Mouse (Mus musculus) urinary bladder, postnatal 14 days (tissue): Measurements from ENCODE around the gene 1500009L16Rik.

ENCODE experiments used
- DNase-seq: peaks from one replicate; pipeline ENCODE4 v3.0.0; 2021; ENCODE audit warnings: low spot score

1500009L16Rik gene

DNA sequence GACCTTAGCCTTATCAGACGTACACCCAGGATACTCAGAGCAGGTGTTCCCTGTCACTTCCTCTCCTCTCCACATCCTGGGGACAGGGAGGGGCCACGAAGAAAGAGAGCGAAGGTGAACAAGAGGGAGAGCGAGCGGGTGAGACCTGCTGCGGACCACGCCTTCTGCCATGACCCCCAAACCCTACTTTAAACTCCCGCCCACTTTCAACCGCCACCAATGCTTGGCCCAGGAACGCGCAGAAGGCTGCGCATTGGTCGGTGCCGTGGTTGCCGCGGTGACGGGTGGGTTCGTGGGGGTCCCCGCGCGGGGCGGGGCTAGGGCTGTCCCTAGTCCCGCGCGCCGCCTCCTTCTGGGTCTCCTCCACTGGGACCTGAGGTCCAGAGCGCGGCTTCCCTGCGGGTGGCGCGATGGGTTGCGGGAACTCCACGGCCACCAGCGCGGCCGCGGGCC lies at the start of gene 1500009L16Rik:
1500009L16Rik (plus strand) TSS at position 287 of the 453 bp plus-strand sequence.
- DNase-seq = peak; percentile 50

DNA sequence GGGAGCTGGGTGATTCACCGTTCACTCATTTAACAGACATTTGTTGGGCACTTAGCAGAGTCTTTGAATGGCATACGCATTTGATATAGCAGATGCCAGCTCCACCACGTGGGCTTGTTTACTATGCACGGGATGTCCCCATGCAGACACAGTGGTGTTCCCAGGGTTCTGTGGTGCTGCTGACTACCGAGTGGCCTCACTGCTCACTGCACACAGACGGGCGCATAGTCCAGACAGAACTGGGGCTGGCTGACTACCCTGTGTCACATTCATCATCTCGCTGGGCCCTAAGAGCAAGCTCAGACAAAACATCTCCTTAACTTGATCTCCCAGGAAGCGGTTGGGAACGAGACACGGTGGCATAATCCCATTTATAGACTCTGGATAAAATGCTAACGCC lies 41.3 kb upstream of the 1500009L16Rik start:
- no peak for DNase-seq

DNA sequence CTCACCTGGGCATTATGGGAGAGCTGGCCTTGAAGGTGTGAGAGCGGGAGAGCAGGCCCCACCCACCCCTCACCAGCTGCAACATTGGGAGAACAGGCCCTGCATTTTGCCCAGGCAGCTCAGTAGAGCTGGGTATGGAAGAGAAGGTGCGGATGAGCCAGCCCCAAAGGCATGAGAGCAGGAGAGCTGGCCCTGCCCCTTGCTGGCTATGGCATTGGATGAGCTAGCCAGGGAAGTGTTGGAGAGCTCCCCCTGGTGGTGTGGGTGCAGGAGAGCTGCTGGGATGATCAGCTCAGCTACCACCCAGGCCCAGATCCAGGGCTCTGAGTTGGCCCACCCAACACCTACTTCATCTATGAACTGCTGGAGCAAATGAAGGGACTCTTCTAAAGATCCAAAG lies 34.5 kb upstream of the 1500009L16Rik start:
- no peak for DNase-seq

- no peak for DNase-seq
Measured at GRCm38 (mm10) chr10:83692175-83692895, 30.3 kb upstream of the 1500009L16Rik start.

DNA sequence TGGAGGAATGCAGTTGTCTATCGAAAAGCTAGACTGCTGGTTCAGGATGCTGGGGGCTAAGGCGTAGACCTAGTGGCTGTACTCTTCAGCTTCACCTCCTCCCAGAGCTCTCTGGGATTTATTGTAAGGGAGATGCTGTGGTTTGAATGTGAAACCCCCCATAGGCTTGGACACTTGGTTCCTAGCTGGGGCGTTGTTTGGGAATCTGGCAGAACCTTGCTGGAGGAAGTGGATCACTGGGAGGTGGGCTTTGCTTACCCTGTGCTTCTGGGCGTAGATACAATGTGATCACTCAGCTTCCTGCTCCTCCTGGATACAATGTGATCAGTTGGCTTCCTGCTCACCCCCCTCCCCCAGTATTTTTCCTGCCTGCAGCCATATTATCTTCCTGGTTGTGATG lies 26.4 kb upstream of the 1500009L16Rik start:
- no peak for DNase-seq

- DNase-seq = no peak
Measured at GRCm38 (mm10) chr10:83706628-83707027, 16.0 kb upstream of the 1500009L16Rik start.

DNA sequence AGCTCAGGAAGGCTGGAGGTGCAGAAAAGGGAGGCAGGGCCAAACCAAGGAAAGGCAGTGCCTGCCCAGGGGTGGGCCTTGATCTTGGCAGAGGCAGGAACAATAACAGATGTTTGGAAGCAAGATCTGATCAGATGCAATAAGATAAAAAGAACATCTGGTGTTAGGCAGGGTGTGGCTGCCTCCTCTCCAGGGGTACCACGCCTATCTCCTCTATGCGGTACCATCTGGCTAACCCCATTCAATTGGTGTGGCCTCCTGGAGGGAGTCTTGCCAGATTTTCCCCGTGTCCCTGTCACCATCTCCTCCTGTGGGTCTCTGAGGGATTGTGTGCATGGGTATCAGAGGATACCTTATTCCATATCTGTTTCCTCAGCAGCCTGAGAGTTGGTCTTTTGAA lies 12.7 kb upstream of the 1500009L16Rik start:
- DNase-seq = no peak

GRCm38 (mm10) chr10:83711769-83712168 lies 10.9 kb upstream of the 1500009L16Rik start:
- DNase-seq = peak; percentile 20

DNA sequence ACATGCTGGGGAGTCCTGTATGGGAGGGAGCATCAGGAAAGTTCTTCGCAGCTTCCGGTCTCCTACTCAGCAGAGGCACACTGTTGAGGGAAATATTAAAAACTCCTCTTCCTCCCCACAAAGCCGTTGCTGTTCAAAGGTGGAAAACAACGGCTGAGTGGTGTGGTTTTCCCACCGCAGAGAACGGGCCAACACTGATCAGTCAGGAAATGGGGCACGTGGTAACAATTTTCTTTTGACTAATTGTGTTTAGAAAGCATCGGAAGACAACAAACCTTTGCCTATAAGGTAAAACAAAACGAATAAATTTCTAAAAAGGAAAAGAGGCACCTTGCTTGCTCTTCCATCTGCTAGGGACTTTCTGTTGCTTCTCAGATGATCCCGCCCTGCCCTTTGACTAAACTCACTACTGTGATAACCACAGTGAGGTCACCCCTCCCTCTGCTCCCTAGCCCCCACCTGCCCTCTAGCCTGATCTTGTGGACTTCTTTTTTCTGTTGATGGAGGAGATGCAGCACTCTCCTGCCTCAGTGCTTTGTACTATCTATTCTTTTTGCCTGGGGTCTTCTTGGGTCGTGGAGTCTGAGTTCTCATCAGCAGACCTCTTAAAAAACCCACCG lies 3.7 kb upstream of the 1500009L16Rik start:
- no peak for DNase-seq

DNA sequence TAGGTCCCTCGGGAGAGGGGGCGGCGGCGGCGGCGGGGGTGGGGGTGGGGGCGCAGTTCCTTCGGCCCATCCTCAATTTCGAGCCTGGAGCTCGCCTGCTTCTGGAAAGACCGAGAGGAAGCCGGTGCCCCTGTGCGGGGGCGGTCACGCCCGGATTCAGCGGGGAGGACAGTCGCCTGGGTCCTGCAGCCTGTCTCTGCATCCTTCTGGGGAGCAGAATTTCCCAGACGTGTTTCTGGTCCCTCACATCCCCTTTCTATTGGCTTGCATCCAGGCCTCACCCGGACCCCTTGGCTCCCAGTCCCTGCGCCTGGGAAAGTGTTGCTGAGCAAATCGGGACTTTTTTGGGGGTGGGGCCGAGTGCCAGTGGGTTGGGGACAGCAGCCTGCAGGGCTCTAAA lies 390 bp downstream of the 1500009L16Rik start:
- DNase-seq = no peak

DNA sequence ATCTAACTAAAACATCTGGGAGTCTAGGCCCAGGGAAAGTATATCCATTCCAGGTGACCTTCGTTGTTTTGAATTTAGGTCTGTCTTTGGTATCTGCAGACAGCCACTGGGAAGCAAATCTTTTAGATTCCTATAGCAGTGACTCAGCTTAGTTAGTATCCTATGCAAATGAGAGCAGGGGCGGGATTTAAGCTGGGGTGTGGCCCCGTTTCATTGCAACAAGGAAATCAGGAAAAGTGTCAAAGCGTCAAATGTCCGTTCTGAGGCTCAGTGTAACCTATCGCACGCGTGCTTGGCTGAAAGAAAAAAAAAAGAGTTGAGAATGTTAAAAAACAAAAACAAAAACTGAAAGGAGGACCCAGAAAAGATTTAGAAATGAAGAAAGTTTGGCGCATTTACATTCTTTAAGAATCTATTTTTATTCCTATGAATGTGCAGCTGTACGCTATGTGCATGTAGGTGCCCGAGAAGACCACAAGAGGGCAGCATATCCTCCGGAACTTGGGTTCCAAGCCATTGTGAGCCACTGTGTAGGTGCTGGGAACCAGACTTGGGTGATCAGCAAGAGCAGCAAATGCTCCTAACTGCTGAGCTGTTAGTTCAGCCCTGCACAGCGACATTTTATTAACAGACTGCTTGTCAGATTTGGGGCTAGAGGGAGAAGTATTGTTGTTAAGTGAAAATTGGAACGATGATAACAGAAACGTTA lies 1.8 kb downstream of the 1500009L16Rik start:
- no peak for DNase-seq

GRCm38 (mm10) chr10:83726164-83726563 lies 3.5 kb downstream of the 1500009L16Rik start:
- peak; percentile 28 for DNase-seq

DNA sequence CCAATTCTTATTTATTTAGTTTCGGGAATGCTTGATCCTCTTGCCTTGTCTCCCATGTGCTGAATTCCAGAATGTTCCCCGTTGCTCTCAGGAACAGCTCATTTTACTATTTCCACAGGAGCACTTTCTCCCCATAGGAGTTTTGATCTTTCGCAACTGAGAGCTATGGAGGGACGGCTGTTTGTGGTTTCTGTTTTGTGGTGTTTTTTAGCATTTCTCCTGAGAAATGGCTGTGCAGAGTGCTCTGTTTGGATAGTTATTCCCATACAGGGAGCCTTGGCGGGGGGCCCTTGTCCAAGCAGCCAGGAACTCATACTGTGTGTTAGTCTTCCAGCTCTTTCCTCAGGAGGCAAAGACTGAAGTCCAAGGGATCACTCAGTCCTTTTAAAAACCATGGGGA lies 5.2 kb downstream of the 1500009L16Rik start:
- DNase-seq = no peak

GRCm38 (mm10) chr10:83728529-83728928 lies 5.9 kb downstream of the 1500009L16Rik start:
- no peak for DNase-seq

DNA sequence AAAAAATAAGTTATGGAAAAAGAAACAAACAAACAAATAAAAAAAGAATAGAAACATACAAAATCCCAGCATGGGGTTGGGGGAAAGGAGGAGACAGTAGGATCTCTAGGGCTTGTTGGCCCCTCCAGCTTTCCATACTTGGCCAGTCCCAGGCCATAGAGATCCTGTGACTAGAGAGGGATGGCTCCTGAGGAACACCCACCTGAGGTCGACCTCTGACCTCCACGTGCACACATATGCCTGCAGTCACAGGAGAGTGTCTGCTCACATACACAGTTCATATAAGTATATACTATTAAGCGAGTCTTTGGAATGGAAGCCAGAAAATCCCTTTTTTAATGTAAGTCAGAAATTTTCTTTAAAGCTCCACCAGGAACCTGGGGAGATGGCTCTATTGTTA lies 6.4 kb downstream of the 1500009L16Rik start:
- DNase-seq = no peak

GRCm38 (mm10) chr10:83729492-83729891 lies 6.8 kb downstream of the 1500009L16Rik start:
- peak; percentile 92 for DNase-seq

DNA sequence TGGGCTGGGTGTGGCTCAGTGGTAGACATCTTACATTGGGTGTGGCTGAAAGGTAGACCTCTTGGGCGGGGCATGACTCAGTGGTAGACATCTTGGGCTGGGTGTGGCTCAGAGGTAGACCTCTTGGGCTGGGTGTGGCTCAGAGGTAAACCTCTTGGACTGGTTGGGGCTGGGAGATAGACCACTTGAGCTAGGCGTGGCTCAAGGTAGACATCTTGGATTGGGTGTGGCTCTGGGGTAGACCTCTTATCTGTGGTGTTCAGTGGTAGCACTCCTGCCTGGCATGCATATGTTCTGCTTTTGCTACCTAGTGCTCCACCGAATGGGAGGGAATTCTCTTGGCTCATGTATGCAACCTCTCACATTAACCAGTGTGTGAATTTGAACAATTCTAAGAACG lies 11.1 kb downstream of the 1500009L16Rik start:
- DNase-seq = no peak

GRCm38 (mm10) chr10:83738996-83739655 lies 16.5 kb downstream of the 1500009L16Rik start:
- DNase-seq = no peak

GRCm38 (mm10) chr10:83744656-83745055 lies 22.0 kb downstream of the 1500009L16Rik start:
- no peak for DNase-seq

DNA sequence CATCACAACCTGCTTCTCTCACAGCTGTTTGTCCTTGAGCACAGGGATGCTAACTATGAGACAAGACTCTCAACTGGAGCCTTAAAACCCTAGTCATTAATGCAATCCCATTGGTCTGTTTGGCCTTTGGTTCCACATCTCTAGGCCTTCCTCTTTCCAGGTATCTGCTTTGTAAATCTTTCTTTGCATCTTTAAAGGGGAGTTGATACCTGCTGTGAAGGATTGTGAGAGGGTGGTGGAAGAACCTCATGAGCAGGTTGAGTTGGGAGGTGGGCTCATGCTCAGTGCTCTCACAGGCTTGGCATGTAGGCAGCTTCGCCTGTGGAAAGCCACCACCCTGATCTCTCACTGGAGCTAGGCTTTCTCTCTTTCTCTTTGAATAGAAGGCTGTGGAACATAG lies 30.4 kb downstream of the 1500009L16Rik start:
- no peak for DNase-seq

DNA sequence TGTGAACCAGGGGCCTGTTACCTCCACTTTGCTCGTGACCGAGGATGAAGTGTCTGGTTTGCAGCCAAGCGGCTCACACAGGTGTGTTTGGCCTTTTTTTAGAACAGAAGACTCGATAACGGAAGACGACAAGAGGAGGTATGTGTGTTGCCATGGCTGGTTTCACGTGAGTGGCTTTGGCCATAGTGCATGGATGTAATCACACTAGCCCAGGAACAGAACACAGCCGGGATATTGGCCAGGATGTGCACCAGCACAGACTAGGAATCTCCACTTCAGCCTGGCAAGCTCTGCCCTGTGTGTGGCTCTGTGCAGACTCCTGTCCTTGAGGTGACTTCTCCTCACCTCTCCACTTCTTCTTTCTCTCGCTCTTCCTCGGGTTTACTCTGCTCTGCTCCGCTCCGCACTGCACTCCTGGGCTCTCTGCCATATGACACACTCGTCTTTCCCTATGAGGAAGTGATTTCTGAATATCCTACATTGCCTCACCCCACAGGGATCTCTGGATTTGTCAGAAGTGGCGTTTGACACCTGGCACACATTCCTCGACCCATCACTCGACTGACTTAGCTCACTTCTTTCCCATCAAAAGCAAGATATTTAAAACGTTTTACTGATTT lies 34.8 kb downstream of the 1500009L16Rik start:
- DNase-seq = no peak

DNA sequence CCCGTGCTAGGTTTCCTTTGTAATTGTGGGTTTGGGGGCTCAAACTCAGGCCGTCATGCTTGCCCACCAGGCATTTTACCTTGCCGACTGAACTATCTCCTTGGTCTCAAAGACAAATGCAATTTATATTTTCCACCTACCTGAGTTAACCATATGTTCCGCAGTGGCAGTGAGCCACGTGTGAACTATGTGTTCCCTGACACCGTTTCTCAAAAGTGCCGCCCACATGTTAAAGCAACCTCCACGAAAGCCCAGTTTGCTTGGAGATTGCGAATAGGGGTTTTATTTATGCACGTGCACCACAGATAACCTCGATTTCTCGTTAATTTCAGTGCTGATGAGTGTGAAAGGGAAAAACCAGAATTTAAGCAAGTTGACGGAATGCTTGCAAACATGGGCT lies 36.1 kb downstream of the 1500009L16Rik start:
- no peak for DNase-seq
